Mouse (Mus musculus) midbrain, postnatal 0 days (tissue): ENCODE results near the gene Yars2. TPM values are rescaled to one million over a fixed set of nuclear protein-coding genes. Genes with fewer than 3 reads are reported as not detected.
"Not testable (repeated sequence)": the region's sequence is repeated elsewhere in the genome, so short reads cannot be mapped to it uniquely, and the experiment has no call there.

Experiments used
- ATAC-seq: fragments of 200-750 bp; cut with Nextera tagmentation; 2 replicates; pipeline ENCODE4 v1.8.0; 2017; ENCODE audit warnings: moderate number of reproducible peaks, mild to moderate bottlenecking, moderate TSS enrichment, moderate library complexity; ENCODE audit not compliant: low FRiP score
- DNase-seq: peaks from one replicate; pipeline ENCODE4 v3.0.0-alpha.2; 2015; ENCODE audit warnings: low spot score
- H3K27ac ChIP-seq: fragments of 300-500 bp; sonication (generic); 2 replicates; pipeline ENCODE4 v1.5.1; 2014; ENCODE audit warnings: low read depth, mild to moderate bottlenecking, low read length, mixed read lengths
- H3K27me3 ChIP-seq: fragments of 300-500 bp; sonication (generic); 2 replicates; pipeline ENCODE4 v1.6.1; 2014; ENCODE audit warnings: low read length, control low read depth, mixed read lengths; ENCODE audit not compliant: insufficient read depth
- H3K36me3 ChIP-seq: fragments of 300-500 bp; sonication (generic); 2 replicates; pipeline ENCODE4 v1.6.1; 2014; ENCODE audit warnings: low read length, control low read depth, mixed read lengths; ENCODE audit not compliant: insufficient read depth
- H3K4me1 ChIP-seq: fragments of 300-500 bp; sonication (generic); 2 replicates; pipeline ENCODE4 v1.6.1; 2014; ENCODE audit warnings: mild to moderate bottlenecking, control low read depth, antibody characterized with exemption, low read length, mixed read lengths; ENCODE audit not compliant: insufficient read depth
- H3K4me2 ChIP-seq: fragments of 300-500 bp; sonication (generic); 2 replicates; pipeline ENCODE4 v1.6.1; 2014; ENCODE audit warnings: low read depth, mild to moderate bottlenecking, low read length, mixed read lengths; ENCODE audit not compliant: poor library complexity, severe bottlenecking
- H3K4me3 ChIP-seq: fragments of 300-500 bp; sonication (generic); 2 replicates; pipeline ENCODE4 v1.5.1; 2014; ENCODE audit warnings: low read depth, mild to moderate bottlenecking, low read length, moderate library complexity
- H3K9ac ChIP-seq: fragments of 300-500 bp; sonication (generic); replicated peaks from 2 replicates; pipeline ENCODE4 v1.6.1; 2014; ENCODE audit warnings: mild to moderate bottlenecking, low read length, moderate library complexity, mixed read lengths; ENCODE audit not compliant: poor library complexity, severe bottlenecking
- H3K9me3 ChIP-seq: fragments of 300-500 bp; sonication (generic); 2 replicates; pipeline ENCODE4 v1.6.1; 2016; ENCODE audit warnings: low read length, control low read depth
- CTCF ChIP-seq: IDR thresholded peaks from 2 replicates; pipeline ENCODE4 v1.5.1; 2016; ENCODE audit warnings: antibody characterized with exemption, mild to moderate bottlenecking
- WGBS: fragments of 180-500 bp; shearing (Covaris S2); extraction: QIAGEN DNeasy Blood & Tissue Kit; methylation state at CpG from one replicate; pipeline ENCODE4 v1.1.7; 2014; 5-methylcytosine and 5-hydroxymethylcytosine counted together
- polyA plus RNA-seq: library from polyadenylated mRNA; unstranded; fragments of >200 nt; fragmentation: Nextera tagmentation; extraction: Ambion mirVana; gene quantifications from 2 replicates; pipeline ENCODE4 v1.2.1, GENCODE M21; 2015
- total RNA-seq: library from RNA; depleted of rRNA; stranded (reverse); fragments of >200 nt; gene quantifications from 2 replicates; pipeline ENCODE4 v1.2.3, GENCODE M21; 2014; rRNA removed

Yars2 gene
- total and polyA plus RNA-seq, 2 experiments from 2014 or later: 26.7 to 30.5 TPM

GRCm38 (mm10) chr16:16311319-16311718 is 8.6 kb downstream of the Yars2 start:
- H3K4me1 ChIP-seq: no peaks in the 10 kb centered on the region
- H3K27me3 ChIP-seq: no peaks in the 10 kb centered on the region
- no peak overlapping the region for H3K4me2 ChIP-seq
- H3K9ac ChIP-seq: no peak overlapping the region
- H3K4me3 ChIP-seq: no peak overlapping the region
- ATAC-seq: peak; percentile 49; the same call in 1 of the 2 replicates
- no peak for TF ChIP-seq CTCF
- DNase-seq: no peak
- no peaks in the 10 kb centered on the region for H3K9me3 ChIP-seq
- 85% methylated on average over 5 of the region's 5 CpGs for WGBS
- no peak overlapping the region for H3K27ac ChIP-seq
- peaks cover 31% of the 10 kb centered on the region for H3K36me3 ChIP-seq

DNA sequence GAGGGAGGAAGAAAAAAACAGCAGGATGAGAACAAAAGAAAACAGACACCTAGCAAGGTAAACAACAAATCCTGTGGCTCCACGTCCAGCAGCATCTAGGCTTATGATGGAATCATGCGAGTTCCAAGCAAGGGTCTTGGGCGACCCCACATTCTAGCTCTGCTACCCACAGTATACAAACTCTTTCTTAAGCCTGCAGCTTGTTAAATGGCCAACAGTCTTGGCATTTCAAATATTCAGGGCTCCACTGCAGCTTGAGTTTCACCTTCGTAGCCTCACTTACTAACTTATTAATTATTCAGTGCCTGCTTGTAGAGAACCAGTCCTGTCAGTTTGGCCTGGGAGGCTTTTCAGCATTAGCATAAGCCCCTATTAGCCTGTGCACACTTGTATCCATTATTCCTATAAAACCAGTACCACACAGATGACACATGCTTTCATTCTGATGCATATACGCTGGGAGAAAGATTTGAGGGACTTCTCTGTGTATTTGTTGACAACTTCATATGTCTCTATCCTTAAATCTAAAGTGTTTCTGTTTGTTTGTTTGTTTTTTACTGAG is 23.1 kb downstream of the Yars2 start:
- Histone ChIP-seq H3K4me1 (no peaks in the 10 kb centered on the region), H3K4me3 (no peak overlapping the region), H3K27ac (no peak overlapping the region), H3K9ac (no peak overlapping the region), H3K36me3 (peaks cover 19% of the 10 kb centered on the region), H3K4me2 (no peak overlapping the region), H3K9me3 (no peaks in the 10 kb centered on the region), H3K27me3 (no peaks in the 10 kb centered on the region)
- DNase-seq (no peak), ATAC-seq (no peak)
- TF ChIP-seq CTCF: no peak
- 51% methylated on average over 5 of the region's 5 CpGs for WGBS

GRCm38 (mm10) chr16:16346420-16346819 is 43.7 kb downstream of the Yars2 start:
- ATAC-seq (no peak), DNase-seq (no peak)
- H3K27me3 ChIP-seq: no peaks in the 10 kb centered on the region
- WGBS: 90% methylated on average over 5 of the region's 5 CpGs
- no peak overlapping the region for H3K9ac ChIP-seq
- H3K4me2 ChIP-seq: no peak overlapping the region
- H3K4me1 ChIP-seq: no peaks in the 10 kb centered on the region
- H3K9me3 ChIP-seq: no peaks in the 10 kb centered on the region
- no peak overlapping the region for H3K27ac ChIP-seq
- TF ChIP-seq CTCF: no peak
- no peak overlapping the region for H3K4me3 ChIP-seq
- H3K36me3 ChIP-seq: peaks cover 4% of the 10 kb centered on the region; the same call in 1 of the 2 replicates

DNA sequence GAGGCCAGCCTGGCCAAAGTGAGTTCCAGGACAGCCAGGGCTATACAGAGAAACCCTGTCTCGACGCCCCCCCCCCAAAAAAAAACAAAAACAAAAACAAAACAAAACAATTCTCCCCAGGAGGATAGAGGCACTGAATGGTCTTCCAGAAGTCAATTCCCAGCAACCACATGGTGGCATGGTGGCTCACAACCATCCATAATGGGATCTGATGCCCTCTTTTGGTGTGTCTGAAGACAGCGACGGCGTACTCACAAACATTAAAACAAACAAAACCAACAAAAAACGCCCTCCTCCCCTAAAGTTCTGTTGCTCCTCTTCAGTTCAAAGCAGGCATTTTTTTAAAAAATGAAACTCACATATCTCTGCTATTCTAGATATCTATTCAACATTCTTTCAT is 55.1 kb downstream of the Yars2 start:
- peak; percentile 65 for TF ChIP-seq CTCF
- peak overlapping the region; percentile 98 for H3K4me3 ChIP-seq
- peak overlapping the region; percentile 94 for H3K9ac ChIP-seq
- WGBS: 10% methylated on average over 6 of the region's 6 CpGs
- no peaks in the 10 kb centered on the region for H3K36me3 ChIP-seq
- H3K9me3 ChIP-seq: no peaks in the 10 kb centered on the region
- DNase-seq (peak; percentile 19), ATAC-seq (no peak)
- no peak overlapping the region for H3K27ac ChIP-seq
- H3K4me1 ChIP-seq: no peaks in the 10 kb centered on the region
- peak overlapping the region; percentile 51 for H3K4me2 ChIP-seq
- no peaks in the 10 kb centered on the region for H3K27me3 ChIP-seq

GRCm38 (mm10) chr16:16358481-16359100 is 55.8 kb downstream of the Yars2 start, which contains the start of gene Dnm1l:
Gene Dnm1l, minus strand, starts transcription at chr16:16358959.
- peak within 1 kb of the TSS; percentile 98 for H3K4me3 ChIP-seq
- H3K27me3 ChIP-seq: no peaks in the 10 kb centered on the region
- peak within 1 kb of the TSS; percentile 51 for H3K4me2 ChIP-seq
- no peaks in the 10 kb centered on the region for H3K4me1 ChIP-seq
- DNase-seq (peak; percentile 94), ATAC-seq (peak; percentile 100)
- under 1% methylated on average over 55 of the region's 55 CpGs for WGBS
- peak within 1 kb of the TSS; percentile 91 for H3K27ac ChIP-seq
- no peaks in the 10 kb centered on the region for H3K9me3 ChIP-seq
- peak within 1 kb of the TSS; percentile 94 for H3K9ac ChIP-seq
- H3K36me3 ChIP-seq: no peaks in the 10 kb centered on the region
- TF ChIP-seq CTCF: peak; percentile 49

DNA sequence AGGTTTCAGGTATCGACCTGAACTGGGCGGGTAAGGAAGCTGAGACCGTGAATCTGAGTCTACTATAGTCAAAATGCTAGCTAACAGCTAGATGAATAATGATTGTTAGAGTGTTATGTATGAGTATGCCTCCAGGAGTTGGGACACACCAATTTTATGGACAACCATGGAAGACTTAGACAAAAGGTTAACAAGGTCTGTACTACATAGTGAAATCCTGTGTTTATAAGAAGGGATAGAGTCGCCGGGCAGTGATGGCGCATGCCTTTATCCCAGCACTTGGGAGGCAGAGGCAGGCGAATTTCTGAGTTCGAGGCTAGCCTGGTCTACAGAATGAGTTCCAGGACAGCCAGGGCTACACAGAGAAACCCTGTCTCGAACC is 56.3 kb downstream of the Yars2 start:
- WGBS: 47% methylated on average over 9 of the region's 9 CpGs

More for the DNA sequence above, 56.3 kb downstream of the Yars2 start:
- peak overlapping the region; percentile 98 for H3K4me3 ChIP-seq
- H3K4me2 ChIP-seq: peak overlapping the region; percentile 51
- peak overlapping the region; percentile 91 for H3K27ac ChIP-seq
- not testable (repeated sequence) for H3K27me3 ChIP-seq, H3K4me1 ChIP-seq, DNase-seq, H3K9me3 ChIP-seq, H3K36me3 ChIP-seq
- H3K9ac ChIP-seq: peak overlapping the region; percentile 94; the same call in 1 of the 2 replicates
- peak; percentile 67 for ATAC-seq

Other genes starting within 250 kb of the Yars2 start
- 1.9 and 2.9 TPM in 2 replicates for gene Pkp2, start 89.6 kb upstream of the Yars2 start, total RNA-seq
- gene Pkp2, start 89.6 kb upstream of the Yars2 start, polyA plus RNA-seq: 0.94 and 1.2 TPM in 2 replicates
- 91.1 and 128 TPM in 2 replicates for gene Dnm1l, start 56.0 kb downstream of the Yars2 start, total RNA-seq
- gene Dnm1l, start 56.0 kb downstream of the Yars2 start, polyA plus RNA-seq: 112 and 127 TPM in 2 replicates